Mouse (Mus musculus): ENCODE data around the gene Pcgf2.
A peak's percentile ranks its signal among the peaks of the same experiment; 100 is the strongest.

Pcgf2 gene

GRCm38 (mm10) chr11:97695712-97696401, 4.4 kb downstream of the Pcgf2 start:
- DNase-seq = no peak

DNA sequence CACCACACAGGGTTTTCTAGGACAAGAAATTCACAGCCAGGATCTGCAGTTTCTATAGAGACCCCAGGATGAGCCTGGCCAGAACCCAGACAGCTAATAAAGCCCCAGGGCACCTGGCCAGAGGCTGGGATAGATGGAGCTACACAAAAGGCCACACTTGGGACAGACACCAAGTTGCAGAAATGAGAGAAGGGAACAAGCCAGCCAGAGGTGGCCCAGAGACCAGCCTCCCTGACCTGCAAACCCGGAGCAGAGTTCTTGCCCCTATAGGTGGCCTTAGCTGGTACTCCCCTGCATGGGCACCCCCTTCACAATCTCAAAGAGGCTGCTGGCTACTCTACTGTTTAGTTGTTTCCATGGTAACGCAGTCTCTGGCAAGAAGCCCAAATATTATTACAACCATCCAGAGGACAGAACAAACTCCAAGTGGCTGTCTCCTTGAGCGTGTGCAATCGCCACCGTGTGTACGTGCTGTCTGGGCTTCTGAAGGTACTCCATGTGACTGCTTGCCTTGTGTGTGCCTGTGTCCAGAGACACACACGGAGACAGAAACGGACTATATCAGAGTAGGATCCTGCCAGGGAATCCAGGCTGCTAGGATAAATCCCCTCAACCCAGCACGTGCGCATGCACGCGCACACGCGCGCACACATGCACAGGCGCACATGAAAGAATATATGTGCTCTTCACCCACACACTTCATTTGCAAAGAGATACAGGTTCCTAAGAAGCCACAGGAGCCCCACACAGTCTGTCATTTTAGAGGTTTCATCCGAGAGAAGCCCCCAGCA, 5.2 kb downstream of the Pcgf2 start:
- DNase-seq = no peak

GRCm38 (mm10) chr11:97694435-97694834, 5.9 kb downstream of the Pcgf2 start:
- no peak for DNase-seq

GRCm38 (mm10) chr11:97689861-97690260, 10.4 kb downstream of the Pcgf2 start:
- no peak for DNase-seq

DNA sequence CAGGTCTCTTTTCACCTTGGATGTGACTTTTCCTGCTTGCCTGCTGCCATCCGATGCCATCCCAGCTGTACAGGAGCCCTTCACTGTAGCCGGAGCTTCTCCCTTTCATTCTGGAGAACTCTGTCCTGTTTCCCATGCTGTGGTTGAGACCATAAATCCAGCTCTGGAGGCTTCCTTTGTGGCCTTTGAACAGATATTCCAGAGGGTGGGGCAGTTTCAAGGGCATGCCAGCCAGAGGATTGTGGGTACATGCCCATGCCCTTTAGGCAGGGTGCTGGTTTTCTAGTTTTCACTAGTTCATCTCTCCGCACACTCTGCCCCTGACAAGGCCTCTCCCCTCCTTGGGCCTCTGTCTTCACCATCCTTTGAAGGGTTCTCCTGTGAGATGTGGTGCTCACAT, 13.2 kb downstream of the Pcgf2 start:
- DNase-seq = peak; percentile 65

DNA sequence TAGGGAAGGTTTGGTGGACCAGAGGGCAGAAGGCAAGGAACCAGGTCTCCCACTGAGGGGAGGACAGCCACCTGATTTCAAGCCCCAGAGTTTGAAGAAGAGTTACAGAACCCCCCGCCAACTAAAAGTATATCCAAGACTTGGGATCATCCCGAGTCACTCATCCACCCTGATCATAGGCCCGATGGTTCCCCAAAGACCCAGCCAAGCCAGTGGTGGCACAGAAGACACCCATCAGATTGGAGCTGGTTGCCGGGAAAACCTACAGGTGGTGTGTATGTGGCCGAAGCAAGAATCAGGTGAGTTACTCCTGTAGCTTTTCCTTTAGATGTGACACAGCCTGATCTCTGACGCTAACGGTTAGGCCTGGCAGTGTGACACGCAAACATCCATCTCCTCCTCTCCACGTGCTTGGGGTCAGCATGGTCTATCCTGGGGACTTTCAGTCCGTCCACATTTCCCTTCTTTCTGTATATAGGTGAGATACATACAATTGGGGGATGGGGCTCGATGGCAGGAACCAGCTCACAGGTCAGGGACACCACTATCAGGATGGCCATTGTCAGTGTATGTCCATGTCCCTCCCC, 13.9 kb downstream of the Pcgf2 start:
- DNase-seq = no peak

- peak; percentile 98 for DNase-seq
These were observed 14.5 kb downstream of the Pcgf2 start, which contains the start of gene Cisd3 for GRCm38 (mm10) chr11:97685613-97686321. Gene Cisd3, plus strand, starts transcription at chr11:97685826.

DNA sequence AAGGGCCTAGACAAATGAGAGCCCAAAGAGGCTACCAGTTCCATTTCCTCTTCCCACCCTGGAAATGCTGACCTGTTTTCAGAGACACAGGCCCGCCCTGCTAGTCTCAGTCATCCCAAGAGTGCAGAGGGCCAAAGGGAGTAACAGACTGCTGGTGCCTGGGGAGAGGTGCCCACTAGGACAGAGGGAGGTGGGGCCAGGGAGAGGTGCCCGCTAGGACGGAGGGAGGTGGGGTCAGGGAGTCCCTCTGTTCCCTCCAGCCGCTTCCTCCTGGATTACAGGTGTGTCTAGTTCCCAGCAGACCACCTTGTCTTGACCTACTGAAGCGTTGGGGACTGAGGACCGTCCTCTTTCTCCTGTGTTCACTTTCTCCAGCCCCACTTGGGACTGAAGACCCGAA, 15.5 kb downstream of the Pcgf2 start:
- peak; percentile 39 for DNase-seq

- DNase-seq = no peak
These were observed 16.1 kb downstream of the Pcgf2 start for GRCm38 (mm10) chr11:97684063-97684680.

DNA sequence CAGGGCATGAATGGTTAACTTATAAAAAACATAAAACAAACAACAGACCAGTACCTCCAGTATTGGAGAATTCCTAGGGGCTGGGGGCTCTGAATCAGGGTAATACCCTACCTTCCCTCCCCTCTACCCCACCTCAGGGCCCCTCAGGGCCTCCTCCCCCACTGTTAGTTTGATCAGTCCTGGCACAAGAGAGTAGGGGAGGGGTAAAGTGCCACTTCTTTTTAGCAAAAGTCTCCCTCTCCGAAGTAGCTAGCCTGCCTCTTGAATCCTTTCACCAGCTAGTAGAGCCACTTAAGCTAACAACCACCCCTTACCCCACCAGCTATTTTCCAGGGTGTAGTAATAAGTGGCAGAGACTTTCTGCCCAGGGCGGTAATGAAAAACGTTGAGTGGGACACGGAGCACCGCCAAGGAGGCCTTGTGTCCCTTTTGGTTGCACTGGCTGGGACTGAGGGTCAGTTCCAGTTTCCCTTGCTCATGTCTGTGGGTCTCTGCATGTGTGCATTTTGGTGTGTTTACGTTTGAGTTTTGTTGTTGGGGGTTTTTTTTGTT, 17.7 kb downstream of the Pcgf2 start:
- no peak for DNase-seq

- no peak for DNase-seq
These were observed 19.9 kb downstream of the Pcgf2 start for GRCm38 (mm10) chr11:97680430-97680829.

DNA sequence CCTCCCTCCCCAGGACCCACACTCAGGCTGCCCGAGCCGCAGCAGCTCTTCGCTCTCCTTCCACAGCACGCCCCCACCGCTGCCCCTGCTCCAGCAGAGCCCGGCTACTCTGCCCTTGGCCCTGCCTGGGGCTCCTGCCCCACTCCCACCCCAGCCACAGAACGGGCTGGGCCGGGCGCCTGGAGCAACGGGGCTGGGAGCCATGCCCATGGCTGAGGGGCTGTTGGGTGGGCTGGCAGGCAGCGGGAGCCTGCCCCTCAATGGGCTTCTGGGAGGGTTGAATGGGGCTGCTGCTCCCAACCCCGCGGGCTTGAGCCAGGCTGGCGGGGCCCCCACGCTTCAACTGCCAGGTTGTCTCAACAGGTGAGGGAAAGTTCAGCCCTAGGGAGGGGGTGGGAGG, 22.0 kb downstream of the Pcgf2 start:
- DNase-seq = no peak

GRCm38 (mm10) chr11:97677842-97678241, 22.5 kb downstream of the Pcgf2 start:
- no peak for DNase-seq

DNA sequence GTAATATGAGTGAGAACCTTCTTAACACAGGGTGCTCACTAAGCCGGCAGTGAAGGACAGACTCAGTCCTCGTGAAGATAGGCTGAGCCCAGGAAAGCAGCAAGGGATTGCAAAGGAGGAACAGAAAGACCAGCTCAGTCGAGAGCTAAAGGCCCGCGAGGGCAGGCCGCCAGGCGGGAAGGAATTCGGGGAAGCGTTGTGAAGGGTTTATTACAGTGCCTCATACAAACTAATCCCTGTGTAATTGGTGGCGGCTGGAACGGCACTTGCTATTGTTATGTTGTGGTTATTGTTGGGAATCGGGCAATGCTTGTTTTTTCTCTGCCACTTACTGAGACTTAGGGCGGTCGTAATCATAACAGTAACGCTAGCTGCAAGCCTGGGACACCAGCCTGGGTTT, 22.9 kb downstream of the Pcgf2 start:
- DNase-seq = no peak

DNA sequence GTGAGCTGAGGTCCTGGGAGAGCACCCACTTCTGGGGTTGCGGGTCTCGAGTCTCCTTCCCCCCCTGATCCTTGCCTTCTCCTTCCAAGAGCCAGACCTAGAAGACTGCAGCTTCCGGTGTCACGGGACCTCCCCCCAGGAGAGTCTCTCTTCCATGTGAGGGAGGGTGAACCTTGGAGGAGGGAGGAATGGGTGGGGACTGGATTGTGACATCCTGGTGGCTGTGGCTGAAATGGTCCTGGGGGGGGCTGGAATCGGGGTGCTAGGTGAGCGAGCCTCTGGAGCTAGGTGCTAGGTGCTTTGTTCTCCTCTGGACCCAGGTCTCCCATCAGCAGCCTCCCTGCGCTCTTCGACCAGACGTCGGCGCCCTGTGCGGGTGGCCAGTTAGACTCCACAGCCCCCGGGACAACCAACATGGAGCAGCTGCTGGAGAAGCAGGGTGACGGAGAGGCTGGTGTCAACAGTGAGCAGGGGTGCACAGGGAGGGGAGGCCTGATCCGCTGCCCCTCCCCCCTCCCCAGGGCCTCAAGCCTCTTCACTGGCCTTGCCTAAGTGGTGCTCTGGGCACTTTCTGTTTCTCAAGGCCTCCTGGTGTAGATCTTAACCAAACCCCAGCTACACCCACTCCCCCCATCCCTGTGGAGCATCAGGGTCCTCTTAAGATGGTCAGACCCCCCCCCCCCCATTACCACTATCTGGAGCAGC, 24.1 kb downstream of the Pcgf2 start:
- DNase-seq = no peak

DNA sequence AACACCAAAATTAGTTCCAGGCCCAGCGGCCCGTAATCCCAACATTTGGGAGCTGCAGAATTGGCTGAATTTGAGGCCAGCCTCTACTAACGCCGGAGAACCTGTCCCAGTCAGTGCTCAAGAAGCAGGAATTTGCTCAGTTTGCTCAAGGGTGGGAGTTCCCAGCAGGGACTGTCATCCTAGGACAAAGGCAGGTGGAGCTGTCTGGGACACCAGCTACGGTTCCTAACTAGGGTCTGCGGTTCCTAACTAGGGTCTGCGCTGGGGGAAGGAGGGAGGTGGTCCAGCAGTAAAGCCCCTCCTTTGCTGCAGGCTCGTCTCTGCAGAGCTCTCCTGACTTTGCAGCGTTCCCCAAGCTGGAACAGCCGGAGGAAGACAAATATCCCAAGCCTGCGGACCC, 27.1 kb downstream of the Pcgf2 start:
- DNase-seq = no peak

DNA sequence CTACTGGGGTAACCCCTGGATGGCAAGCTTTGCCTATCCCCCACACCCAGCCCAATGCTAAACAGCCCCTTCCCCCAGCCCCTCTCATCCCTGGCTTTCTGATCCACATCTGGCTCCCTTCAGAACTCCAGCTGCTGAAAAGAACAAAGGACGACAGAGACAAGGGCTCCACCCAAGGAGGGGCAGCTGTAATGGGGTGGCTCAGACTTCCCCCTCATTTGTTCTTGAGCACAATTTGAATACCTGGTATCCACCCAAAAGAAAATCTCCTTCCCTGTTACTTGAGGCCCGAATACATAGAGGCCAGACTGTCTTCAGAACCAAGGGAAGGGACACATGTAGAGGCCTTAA, 29.1 kb downstream of the Pcgf2 start:
- DNase-seq = no peak

- DNase-seq = no peak
These were observed 29.8 kb downstream of the Pcgf2 start for GRCm38 (mm10) chr11:97670234-97671176.

GRCm38 (mm10) chr11:97669829-97670228, 30.5 kb downstream of the Pcgf2 start:
- peak; percentile 47 for DNase-seq

DNA sequence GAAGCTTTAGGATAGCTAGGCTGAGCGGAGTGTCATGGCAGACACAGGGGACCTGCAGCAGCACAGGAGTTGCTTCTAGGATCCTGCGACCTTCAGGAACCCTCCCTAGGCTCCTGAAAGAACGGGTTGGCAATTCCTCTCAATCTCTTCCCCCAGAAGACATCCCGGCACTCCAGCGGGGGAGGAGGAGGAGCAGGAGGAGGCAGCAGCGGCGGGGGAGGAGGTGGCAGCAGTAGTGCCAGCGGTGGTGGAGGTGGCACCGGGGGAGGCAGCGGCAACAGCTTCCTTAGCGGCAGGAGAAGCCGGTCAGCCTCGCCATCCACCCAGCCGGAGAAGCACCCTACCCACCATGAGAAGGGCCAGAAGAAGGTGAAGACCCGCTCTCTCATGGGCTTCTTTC, 31.0 kb downstream of the Pcgf2 start:
- no peak for DNase-seq

DNA sequence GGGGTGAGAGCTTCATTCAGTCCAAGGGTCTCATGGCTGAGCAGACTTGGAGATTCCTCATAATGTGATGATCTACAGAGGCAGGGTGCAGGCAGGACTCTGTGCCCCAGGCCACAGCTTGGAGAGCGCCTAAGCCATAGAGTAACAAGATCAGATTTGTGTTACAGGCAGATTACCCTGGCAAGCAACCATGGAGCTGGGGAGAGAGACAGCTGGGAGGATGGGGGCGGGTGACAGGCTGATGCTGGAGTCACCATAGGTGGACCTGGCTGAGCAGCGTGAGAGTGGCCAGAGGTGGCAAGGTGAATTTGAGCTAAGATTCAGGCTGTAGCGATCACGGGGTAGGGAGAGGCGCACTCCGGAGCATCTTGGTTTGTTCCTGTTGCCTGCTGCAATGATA, 32.1 kb downstream of the Pcgf2 start:
- no peak for DNase-seq
